Mouse (Mus musculus): Measurements from ENCODE around the gene Nol11. TPM values are rescaled to one million over a fixed set of nuclear protein-coding genes. Genes with fewer than 3 reads are reported as not detected.
A peak's percentile ranks its signal among the peaks of the same experiment; 100 is the strongest.

The Nol11 gene
- total and polyA plus RNA-seq, 3 experiments, result 62.1 to 172 (median 109) TPM

DNA sequence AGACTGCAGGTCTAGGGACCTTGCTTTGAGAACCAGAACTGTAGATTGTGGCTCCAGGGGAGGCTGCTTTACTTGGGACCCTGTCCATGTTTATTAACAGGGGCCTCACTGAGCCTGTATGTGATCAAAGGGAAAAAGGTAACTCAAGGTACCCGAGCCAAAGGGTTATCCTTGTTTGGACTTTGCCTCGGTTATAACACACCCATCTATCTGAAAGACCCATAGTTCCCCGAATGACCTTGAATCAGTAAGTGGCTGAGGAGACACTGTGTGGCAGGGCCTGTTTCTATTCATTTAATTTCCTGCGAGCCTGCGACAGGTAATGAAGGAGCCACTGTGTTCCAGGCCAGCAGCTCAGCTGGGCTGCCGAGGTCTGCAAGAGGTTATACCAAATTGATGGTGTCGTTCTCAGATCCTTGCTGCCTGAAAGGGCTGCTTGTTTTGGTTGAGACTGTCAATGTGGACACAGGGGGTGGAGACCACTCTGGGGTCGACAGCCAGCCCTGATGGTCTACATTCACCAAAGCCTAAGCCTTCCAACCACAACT lies 34.6 kb upstream of the Nol11 start:
- no peak overlapping the region for H3K4me2 ChIP-seq (ENCODE audit: insufficient read depth, low read depth, poor library complexity, severe bottlenecking)
- no peak overlapping the region for H3K9ac ChIP-seq (ENCODE audit: insufficient read depth, low read depth)
- no peak overlapping the region for H3K27ac ChIP-seq (ENCODE audit: insufficient read depth, low read depth)
- H3K79me2 ChIP-seq (replicated peaks; ENCODE audit: control insufficient read depth, extremely low read depth, insufficient read depth, poor library complexity, severe bottlenecking), result no peaks in the 10 kb centered on the region
- no peak for TF ChIP-seq BHLHE40 (IDR thresholded peaks at IDR 0.05; ENCODE audit: low read depth, low read length)
- no peak for TF ChIP-seq HCFC1 (IDR thresholded peaks at IDR 0.05; ENCODE audit: low read depth, low read length)
- no peak for TF ChIP-seq KAT2A (IDR thresholded peaks at IDR 0.05; ENCODE audit: insufficient replicate concordance, low read length)
- no peak for TF ChIP-seq SMC3 (IDR thresholded peaks at IDR 0.05; ENCODE audit: low read depth, low read length)
- no peak for TF ChIP-seq ZKSCAN1 (IDR thresholded peaks at IDR 0.05; ENCODE audit: borderline replicate concordance, low read depth, low read length)
- TF ChIP-seq JUN (IDR thresholded peaks at IDR 0.05; ENCODE audit: insufficient read depth, low read depth, low read length), result no peak
- TF ChIP-seq ZC3H11A (IDR thresholded peaks at IDR 0.05; ENCODE audit: low read depth, low read length), result no peak
- no peak for TF ChIP-seq USF1 (IDR thresholded peaks at IDR 0.05; ENCODE audit: low read depth, low read length)
- no peak for TF ChIP-seq MYC (IDR thresholded peaks at IDR 0.05; ENCODE audit: low read depth, low read length)
- TF ChIP-seq NELFE (IDR thresholded peaks at IDR 0.05; ENCODE audit: low read depth, low read length), result no peak
- no peak for TF ChIP-seq NRF1 (IDR thresholded peaks at IDR 0.05; ENCODE audit: low read depth, low read length)
- TF ChIP-seq JUND (conservative IDR thresholded peaks at IDR 0.05; ENCODE audit: low read depth, low read length), result no peak
- in situ Hi-C loops (cut with MboI; ENCODE audit: low pct_ligation_motif_present, low pct_unique_long_range_greater_than_20kb, low sequenced_read_pairs), result no loop called here
- H3K4me1 ChIP-seq (ENCODE audit: control insufficient read depth in 1 of 2, insufficient read depth in 2 of 2), result no peaks in the 10 kb centered on the region; a peak in 1 of 4 replicates
- H3K27me3 ChIP-seq (replicated peaks), result no peaks in the 10 kb centered on the region
- dilution Hi-C loops (cut with MboI; ENCODE audit: extremely low pct_ligation_motif_present, extremely low pct_unique_long_range_greater_than_20kb, low sequenced_read_pairs), result no loop called here
- H3K9me3 ChIP-seq (replicated peaks; ENCODE audit: low read length), result peaks cover 7% of the 10 kb centered on the region
- H3K36me3 ChIP-seq (replicated peaks in 1 of 2; ENCODE audit: control insufficient read depth in 1 of 2, insufficient read depth in 1 of 2, low read length in 1 of 2), result peaks cover 0 to 2% of the 10 kb centered on the region in 2 experiments
- DNase-seq (ENCODE audit: extremely low read depth), result no peak
- H3K4me3 ChIP-seq (replicated peaks in 1 of 3; ENCODE audit: low read depth in 2 of 3, low read length in 2 of 3, poor library complexity in 1 of 3), result no peak overlapping the region

- H3K36me3 ChIP-seq (replicated peaks in 1 of 2; ENCODE audit: control insufficient read depth in 1 of 2, insufficient read depth in 1 of 2, low read length in 1 of 2), result peaks cover 0 to 2% of the 10 kb centered on the region in 2 experiments
Measured at GRCm38 (mm10) chr11:107223169-107223561, 34.0 kb upstream of the Nol11 start.

More at GRCm38 (mm10) chr11:107223169-107223561, 34.0 kb upstream of the Nol11 start:
- no peak for DNase-seq (ENCODE audit: extremely low read depth)
- Histone ChIP-seq H3K27ac (ENCODE audit: insufficient read depth, low read depth) (no peak overlapping the region), H3K9ac (ENCODE audit: insufficient read depth, low read depth) (no peak overlapping the region), H3K4me2 (ENCODE audit: insufficient read depth, low read depth, poor library complexity, severe bottlenecking) (no peak overlapping the region), H3K27me3 (replicated peaks) (no peaks in the 10 kb centered on the region), H3K4me3 (replicated peaks in 1 of 3; ENCODE audit: low read depth in 2 of 3, low read length in 2 of 3, poor library complexity in 1 of 3) (no peak overlapping the region), H3K4me1 (ENCODE audit: control insufficient read depth in 1 of 2, insufficient read depth in 2 of 2) (no peaks in the 10 kb centered on the region; a peak in 1 of 4 replicates), H3K79me2 (replicated peaks; ENCODE audit: control insufficient read depth, extremely low read depth, insufficient read depth, poor library complexity, severe bottlenecking) (no peaks in the 10 kb centered on the region), H3K9me3 (replicated peaks; ENCODE audit: low read length) (peaks cover 5% of the 10 kb centered on the region)
- in situ Hi-C loops (cut with MboI; ENCODE audit: low pct_ligation_motif_present, low pct_unique_long_range_greater_than_20kb, low sequenced_read_pairs), result no loop called here
- dilution Hi-C loops (cut with MboI; ENCODE audit: extremely low pct_ligation_motif_present, extremely low pct_unique_long_range_greater_than_20kb, low sequenced_read_pairs), result no loop called here
- no peak for TF ChIP-seq MEF2A (IDR thresholded peaks at IDR 0.05; ENCODE audit: borderline replicate concordance, low read depth, low read length)
- TF ChIP-seq USF2 (conservative IDR thresholded peaks at IDR 0.05; ENCODE audit: low read depth, low read length), result no peak
- peak; percentile 12; the same call in 1 of the 2 replicates for TF ChIP-seq SMC3 (IDR thresholded peaks at IDR 0.05; ENCODE audit: low read depth, low read length)
- no peak for TF ChIP-seq MAZ (IDR thresholded peaks at IDR 0.05; ENCODE audit: low read depth, low read length)
- peak in 1 of 2 experiments; percentile 37; a peak in 2 of 4 replicates for TF ChIP-seq CTCF (conservative IDR thresholded peaks at IDR 0.05 in 1 of 2, IDR thresholded peaks at IDR 0.05 in 1 of 2; ENCODE audit: low read depth in 2 of 2, low read length in 2 of 2)
- no peak for TF ChIP-seq GABPA (IDR thresholded peaks at IDR 0.05; ENCODE audit: insufficient replicate concordance, low read depth, low read length)
